Mouse (Mus musculus) ovary, postnatal 36 days (tissue): ENCODE results near the gene Hrk.
A peak's percentile ranks its signal among the peaks of the same experiment; 100 is the strongest.

Experiments used
- DNase-seq: peaks from one replicate; pipeline ENCODE4 v3.0.0; 2022; ENCODE audit warnings: low spot score, mixed read lengths

The Hrk gene

GRCm38 (mm10) chr5:118164581-118164980 is at the start of gene Hrk:
TSS of gene Hrk (plus strand) at chr5:118164648.
- DNase-seq: no peak

GRCm38 (mm10) chr5:118118351-118118750 is 46.1 kb upstream of the Hrk start:
- no peak for DNase-seq

- no peak for DNase-seq
Observed at GRCm38 (mm10) chr5:118118922-118119321, 45.5 kb upstream of the Hrk start.

GRCm38 (mm10) chr5:118120670-118121069 is 43.8 kb upstream of the Hrk start:
- no peak for DNase-seq

- no peak for DNase-seq
Observed at GRCm38 (mm10) chr5:118121928-118122327, 42.5 kb upstream of the Hrk start.

GRCm38 (mm10) chr5:118123096-118123495 is 41.4 kb upstream of the Hrk start:
- no peak for DNase-seq

- DNase-seq: no peak
Observed at GRCm38 (mm10) chr5:118126671-118127070, 37.8 kb upstream of the Hrk start.

- DNase-seq: no peak
Observed at GRCm38 (mm10) chr5:118128208-118128607, 36.2 kb upstream of the Hrk start.

GRCm38 (mm10) chr5:118128651-118129050 is 35.8 kb upstream of the Hrk start:
- DNase-seq: no peak

- no peak for DNase-seq
Observed at GRCm38 (mm10) chr5:118136391-118136790, 28.1 kb upstream of the Hrk start.

GRCm38 (mm10) chr5:118139630-118140029 is 24.8 kb upstream of the Hrk start:
- DNase-seq: no peak

- no peak for DNase-seq
Observed at GRCm38 (mm10) chr5:118142471-118142870, 22.0 kb upstream of the Hrk start.

GRCm38 (mm10) chr5:118143211-118144026 is 21.0 kb upstream of the Hrk start:
- DNase-seq: no peak

- no peak for DNase-seq
Observed at GRCm38 (mm10) chr5:118144327-118144726, 20.1 kb upstream of the Hrk start.

- no peak for DNase-seq
Observed at GRCm38 (mm10) chr5:118144770-118145169, 19.7 kb upstream of the Hrk start.

GRCm38 (mm10) chr5:118145458-118145857 is 19.0 kb upstream of the Hrk start:
- DNase-seq: no peak

GRCm38 (mm10) chr5:118145999-118146679 is 18.3 kb upstream of the Hrk start:
- no peak for DNase-seq

GRCm38 (mm10) chr5:118147264-118147663 is 17.2 kb upstream of the Hrk start:
- no peak for DNase-seq

GRCm38 (mm10) chr5:118149711-118150110 is 14.7 kb upstream of the Hrk start:
- no peak for DNase-seq

- peak; percentile 89 for DNase-seq
Observed at GRCm38 (mm10) chr5:118154839-118155564, 9.4 kb upstream of the Hrk start, which contains the start of gene Fbxw8. TSS of gene Fbxw8 (minus strand) at chr5:118155464.

- no peak for DNase-seq
Observed at GRCm38 (mm10) chr5:118155565-118155947, 8.9 kb upstream of the Hrk start.

- DNase-seq: no peak
Observed at GRCm38 (mm10) chr5:118156976-118157375, 7.5 kb upstream of the Hrk start.

GRCm38 (mm10) chr5:118160691-118161090 is 3.8 kb upstream of the Hrk start:
- no peak for DNase-seq
